Mouse (Mus musculus): ENCODE measurements around the gene Stap1.

GRCm38 (mm10) chr5:86128749-86129148, 57.2 kb downstream of the Stap1 start:
- TF ChIP-seq CTCF (IDR thresholded peaks at IDR 0.05; ENCODE audit: borderline replicate concordance, insufficient read depth, low read length) (no peak), POLR2A (IDR thresholded peaks at IDR 0.05; ENCODE audit: low read depth, low read length) (no peak)
